ENCODE assay signal across 10 mouse cellular contexts in the genomic region with DNA sequence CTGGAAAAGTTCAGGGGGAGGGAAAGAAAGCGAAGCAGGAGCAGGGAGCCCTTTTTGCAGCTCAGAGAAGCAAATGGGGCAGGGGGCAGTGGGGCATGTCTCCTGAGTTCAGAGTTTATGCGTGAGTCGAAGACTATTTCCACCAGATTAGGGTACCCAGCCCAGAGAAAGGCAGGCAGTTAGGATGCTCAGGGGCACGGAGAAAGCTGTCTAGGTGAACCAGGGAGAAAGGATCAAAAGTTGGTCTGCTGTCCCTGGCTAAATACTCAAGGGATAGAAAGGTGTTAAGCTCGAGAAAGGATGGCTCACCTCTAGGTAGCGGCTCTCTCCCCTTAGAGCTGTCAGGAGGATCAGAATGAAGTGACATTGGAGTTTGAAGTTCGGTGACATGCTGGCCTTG. TPM values are rescaled to one million over a fixed set of nuclear protein-coding genes. Genes with fewer than 3 reads are reported as not detected.
DNase-seq lines count a peak whose midpoint lies in the region; ATAC-seq and TF ChIP-seq lines count a peak whose summit lies in the region.
"Had no signal": no experiment of that assay in that cellular context is flagged by ENCODE, and none has a peak within 500 bp of the region (broad histone marks: within the 10 kb centered on the region; RNA-seq: fewer than 3 reads in every experiment).

No protein-coding gene starts in this region.

- peaks cover 5% of the 10 kb centered on the region; the same call in 1 of the 2 replicates for H3K4me1 ChIP-seq in lung, embryonic 16.5 days (replicated peaks; ENCODE audit: control insufficient read depth, insufficient read depth, low read length)
- H3K4me1 ChIP-seq in lung, adult 2 months (ENCODE audit: control insufficient read depth, insufficient read depth, low read length), result no peaks in the 10 kb centered on the region; the same call in 1 of the 2 replicates
- peaks cover 21% of the 10 kb centered on the region for H3K4me1 ChIP-seq in hindbrain, embryonic 10.5 days (replicated peaks)
- H3K4me1 ChIP-seq in liver, postnatal 0 days (ENCODE audit: insufficient read depth), result peaks cover 4% of the 10 kb centered on the region; the same call in 1 of the 2 replicates

- WGBS in lung, embryonic 16.5 days, result 12% methylated on average over 7 of the region's 7 CpGs
- 17% methylated on average over 7 of the region's 7 CpGs for WGBS in lung, adult 2 months
- 14% methylated on average over 7 of the region's 7 CpGs for WGBS in hindbrain, embryonic 10.5 days
- 20% methylated on average over 7 of the region's 7 CpGs for WGBS in liver, postnatal 0 days (ENCODE audit: insufficient replicate concordance)

- peaks cover 24% of the 10 kb centered on the region for H3K27me3 ChIP-seq in lung, embryonic 16.5 days (ENCODE audit: control insufficient read depth, insufficient read depth, low read depth, low read length)
- peaks cover 48% of the 10 kb centered on the region for H3K27me3 ChIP-seq in hindbrain, embryonic 10.5 days (ENCODE audit: insufficient read depth, poor library complexity, severe bottlenecking)
- H3K27me3 ChIP-seq in liver, postnatal 0 days (ENCODE audit: insufficient read depth, low read length), result peaks cover 34% of the 10 kb centered on the region

- H3K27ac ChIP-seq in lung, embryonic 16.5 days (ENCODE audit: low read length), result no peak overlapping the region
- H3K27ac ChIP-seq in hindbrain, embryonic 10.5 days, result no peak overlapping the region
- H3K27ac ChIP-seq in liver, postnatal 0 days (ENCODE audit: low read depth), result no peak overlapping the region
- H3K27ac ChIP-seq: liver, embryonic 14.5 days had no signal

- no peak overlapping the region for H3K9ac ChIP-seq in lung, embryonic 16.5 days (ENCODE audit: low read length)
- H3K9ac ChIP-seq in liver, postnatal 0 days (replicated peaks), result no peak overlapping the region
- H3K9ac ChIP-seq: liver, embryonic 14.5 days had no signal

- H3K4me2 ChIP-seq in lung, embryonic 16.5 days (ENCODE audit: low read depth, low read length), result peak overlapping the region; percentile 64
- H3K4me2 ChIP-seq in liver, postnatal 0 days (ENCODE audit: low read depth, low read length), result peak overlapping the region; percentile 57

- no peaks in the 10 kb centered on the region for H3K9me3 ChIP-seq in lung, embryonic 16.5 days (ENCODE audit: control insufficient read depth, low read length)
- no peaks in the 10 kb centered on the region for H3K9me3 ChIP-seq in hindbrain, embryonic 10.5 days
- no peaks in the 10 kb centered on the region for H3K9me3 ChIP-seq in liver, postnatal 0 days (ENCODE audit: low read length)

- no peak for DNase-seq in lung, adult 2 months
- DNase-seq in hindbrain, embryonic 10.5 days (ENCODE audit: low spot score), result no peak
- no peak for DNase-seq in liver, postnatal 0 days
- DNase-seq in retina, postnatal 1 day, result no peak
- DNase-seq: kidney, postnatal 25 days had no signal

- ATAC-seq in lung, embryonic 16.5 days (ENCODE audit: low read depth), result no peak
- no peak for ATAC-seq in liver, postnatal 0 days
- no peak for ATAC-seq in megakaryocyte-erythroid progenitor cell, adult 5-6 weeks (replicated peaks; ENCODE audit: low FRiP score, low TSS enrichment, poor library complexity, severe bottlenecking)
- no peak for ATAC-seq in monocyte, adult 5-6 weeks (replicated peaks; ENCODE audit: insufficient number of reproducible peaks, low FRiP score, low TSS enrichment, poor library complexity, severe bottlenecking)

- TF ChIP-seq EP300 in liver, postnatal 0 days (IDR thresholded peaks at IDR 0.05; ENCODE audit: low read depth), result no peak

- no peak for TF ChIP-seq POLR2A in lung, adult 2 months (IDR thresholded peaks at IDR 0.05; ENCODE audit: borderline replicate concordance, extremely low read depth, low read depth, low read length)

- no peaks in the 10 kb centered on the region for H3K36me3 ChIP-seq in lung, embryonic 16.5 days (ENCODE audit: control insufficient read depth, insufficient read depth, low read length)
- no peaks in the 10 kb centered on the region for H3K36me3 ChIP-seq in hindbrain, embryonic 10.5 days
- no peaks in the 10 kb centered on the region for H3K36me3 ChIP-seq in liver, postnatal 0 days (replicated peaks; ENCODE audit: insufficient read depth, low read length)

- no peak for TF ChIP-seq CTCF in lung, adult 2 months (IDR thresholded peaks at IDR 0.05; ENCODE audit: insufficient read depth, low read length)
- TF ChIP-seq CTCF in liver, postnatal 0 days (IDR thresholded peaks at IDR 0.05; ENCODE audit: low read depth), result no peak

- peak overlapping the region; percentile 43 for H3K4me3 ChIP-seq in lung, embryonic 16.5 days (ENCODE audit: low read length)
- H3K4me3 ChIP-seq in lung, adult 2 months (replicated peaks; ENCODE audit: extremely low read depth, low read depth, low read length), result no peak overlapping the region
- peak overlapping the region; percentile 62 for H3K4me3 ChIP-seq in hindbrain, embryonic 10.5 days
- H3K4me3 ChIP-seq in liver, postnatal 0 days (ENCODE audit: low read depth, low read length), result no peak overlapping the region
- H3K4me3 ChIP-seq: erythroblast, embryonic 14.5 days had no signal

RNA-seq across cellular contexts. Expression of a gene that starts 0.4 kb away (rescaled TPM):
- 0.18 TPM in 1 of 2 replicates, not detected in the other for polyA plus RNA-seq in lung, embryonic 16.5 days (2015; fragmentation: Nextera tagmentation; extraction: Ambion mirVana)
- polyA plus RNA-seq in lung, adult 2 months (2012; rRNA removed), result not detected in 2 replicates
- 0.52 and 1.5 TPM in 2 replicates for polyA plus RNA-seq in hindbrain, embryonic 10.5 days (2016; fragmentation: Nextera tagmentation; extraction: Ambion mirVana)
- 0.11 and 0.18 TPM in 2 replicates for polyA plus RNA-seq in liver, postnatal 0 days (2015; fragmentation: Nextera tagmentation; extraction: Ambion mirVana)
- not detected in 2 replicates for total RNA-seq in megakaryocyte-erythroid progenitor cell, adult 5-6 weeks (2014; fragmentation: Nextera tagmentation)
- total RNA-seq in megakaryocyte-erythroid progenitor cell, adult 5-6 weeks (2017), result not detected in 2 replicates
- not detected in 3 replicates for total RNA-seq in monocyte, adult 5-6 weeks (2017)
- polyA plus RNA-seq: erythroblast, embryonic 14.5 days had no signal

RNA-seq across cellular contexts. Expression of a gene that starts 34.2 kb away (rescaled TPM):
- polyA plus RNA-seq in lung, embryonic 16.5 days (2015; fragmentation: Nextera tagmentation; extraction: Ambion mirVana), result not detected in 2 replicates
- polyA plus RNA-seq in lung, adult 2 months (2012; rRNA removed), result 0.49 TPM in 1 of 2 replicates, not detected in the other
- not detected in 2 replicates for polyA plus RNA-seq in hindbrain, embryonic 10.5 days (2016; fragmentation: Nextera tagmentation; extraction: Ambion mirVana)
- polyA plus RNA-seq in liver, postnatal 0 days (2015; fragmentation: Nextera tagmentation; extraction: Ambion mirVana), result not detected in 2 replicates
- not detected in 2 replicates for total RNA-seq in megakaryocyte-erythroid progenitor cell, adult 5-6 weeks (2014; fragmentation: Nextera tagmentation)
- total RNA-seq in megakaryocyte-erythroid progenitor cell, adult 5-6 weeks (2017), result not detected in 2 replicates
- total RNA-seq in monocyte, adult 5-6 weeks (2017), result not detected in 3 replicates
- polyA plus RNA-seq: erythroblast, embryonic 14.5 days; liver, embryonic 14.5 days had no signal

Comparison
In these comparisons a context has a peak if more than half of its experiments do, and no peak if none do; other contexts are left out.
1. H3K4me3 ChIP-seq: peak in lung, embryonic 16.5 days (single experiment) and hindbrain, embryonic 10.5 days (single experiment); none in lung, adult 2 months (single experiment) and liver, postnatal 0 days (single experiment).